Mouse (Mus musculus) MEL (cell line): Measurements from ENCODE around the gene Degs1. TPM values are rescaled to one million over a fixed set of nuclear protein-coding genes. Genes with fewer than 3 reads are reported as not detected.

Source experiments
- DNase-seq: peaks from one replicate; pipeline ENCODE4 v3.0.0; 2011; ENCODE audit warnings: low read depth, low spot score
- H3K27ac ChIP-seq: 2 replicates; pipeline ENCODE4 v1.5.1; 2012; ENCODE audit warnings: low read depth, mild to moderate bottlenecking, control low read depth, low read length, moderate library complexity; ENCODE audit not compliant: control insufficient read depth
- H3K27me3 ChIP-seq, 2 experiments: fragments of 150-350 bp in 1 of 2; sonication (generic) in 1 of 2; 2 replicates each; pipeline ENCODE4 v1.6.1; 2012; ENCODE audit warnings: low read length in 2 of 2, mild to moderate bottlenecking in 2 of 2, improper control_type of control experiment in 1 of 2, moderate library complexity in 1 of 2; ENCODE audit not compliant: insufficient read depth in 2 of 2, control insufficient read depth in 1 of 2
- H3K36me3 ChIP-seq, 2 experiments: 2 replicates each; pipeline ENCODE4 v1.6.1; 2012 to 2014; ENCODE audit warnings: low read length in 2 of 2, improper control_type of control experiment in 1 of 2, inconsistent platforms in 1 of 2, mild to moderate bottlenecking in 1 of 2; ENCODE audit not compliant: insufficient read depth in 2 of 2, control insufficient read depth in 1 of 2
- H3K4me1 ChIP-seq, 2 experiments: fragments of 150-350 bp in 1 of 2; sonication (generic) in 1 of 2; 2 replicates each; pipeline ENCODE4 v1.6.1; 2012; ENCODE audit warnings: low read length in 2 of 2, improper control_type of control experiment in 1 of 2, mild to moderate bottlenecking in 1 of 2; ENCODE audit not compliant: insufficient read depth in 2 of 2, control insufficient read depth in 1 of 2
- H3K4me3 ChIP-seq, 2 experiments: fragments of 150-350 bp in 1 of 2; sonication (generic) in 1 of 2; 2 replicates each; pipeline ENCODE4 v1.5.1; 2012; ENCODE audit warnings: low read depth in 2 of 2, low read length in 2 of 2, mild to moderate bottlenecking in 2 of 2, moderate library complexity in 2 of 2, control low read depth in 1 of 2, improper control_type of control experiment in 1 of 2; ENCODE audit not compliant: control insufficient read depth in 1 of 2, insufficient read depth in 1 of 2
- H3K79me2 ChIP-seq: 2 replicates; pipeline ENCODE4 v1.6.1; 2012; ENCODE audit warnings: mild to moderate bottlenecking, low read length, moderate library complexity; ENCODE audit not compliant: control insufficient read depth, poor library complexity, insufficient read depth
- H3K9ac ChIP-seq: 2 replicates; pipeline ENCODE4 v1.6.1; 2012; ENCODE audit warnings: low read depth, mild to moderate bottlenecking, control low read depth, low read length, moderate library complexity; ENCODE audit not compliant: control insufficient read depth, poor library complexity, severe bottlenecking
- H3K9me3 ChIP-seq: fragments of 150-350 bp; sonication (generic); replicated peaks from 2 replicates; pipeline ENCODE4 v1.6.1; 2012; ENCODE audit warnings: mild to moderate bottlenecking, low read length, improper control_type of control experiment, moderate library complexity; ENCODE audit not compliant: insufficient read depth
- BHLHE40 ChIP-seq: IDR thresholded peaks from 2 replicates; pipeline ENCODE4 v1.6.1; 2012; ENCODE audit warnings: low read depth, mild to moderate bottlenecking, inconsistent platforms, low read length, improper control_type of control experiment, borderline replicate concordance
- CHD1 ChIP-seq: IDR thresholded peaks from 2 replicates; pipeline ENCODE4 v1.6.1; 2012; ENCODE audit warnings: low read depth, mild to moderate bottlenecking, inconsistent platforms, low read length, improper control_type of control experiment
- ELF1 ChIP-seq: IDR thresholded peaks from 2 replicates; pipeline ENCODE4 v1.6.1; 2014; ENCODE audit warnings: low read depth, mild to moderate bottlenecking, inconsistent platforms, low read length, improper control_type of control experiment, moderate library complexity
- MAFK ChIP-seq: IDR thresholded peaks from 2 replicates; pipeline ENCODE4 v1.6.1; 2011; ENCODE audit warnings: low read depth, mild to moderate bottlenecking, low read length, improper control_type of control experiment, borderline replicate concordance
- MAZ ChIP-seq: IDR thresholded peaks from 2 replicates; pipeline ENCODE4 v1.6.1; 2012; ENCODE audit warnings: low read depth, mild to moderate bottlenecking, inconsistent platforms, low read length, improper control_type of control experiment
- MEF2A ChIP-seq: IDR thresholded peaks from 2 replicates; pipeline ENCODE4 v1.6.1; 2014; ENCODE audit warnings: low read depth, mild to moderate bottlenecking, inconsistent platforms, low read length, improper control_type of control experiment; ENCODE audit not compliant: poor library complexity, insufficient replicate concordance, severe bottlenecking; ENCODE audit errors: extremely low read depth
- NRF1 ChIP-seq: IDR thresholded peaks from 2 replicates; pipeline ENCODE4 v1.6.1; 2014; ENCODE audit warnings: low read depth, mild to moderate bottlenecking, inconsistent platforms, low read length, improper control_type of control experiment, moderate library complexity; ENCODE audit not compliant: poor library complexity, insufficient read depth, severe bottlenecking
- RAD21 ChIP-seq: IDR thresholded peaks from 2 replicates; pipeline ENCODE4 v1.6.1; 2011; ENCODE audit warnings: mild to moderate bottlenecking, low read depth, low read length, improper control_type of control experiment
- SIN3A ChIP-seq: IDR thresholded peaks from 2 replicates; pipeline ENCODE4 v1.6.1; 2012; ENCODE audit warnings: low read length, improper control_type of control experiment, inconsistent platforms
- SMC3 ChIP-seq: IDR thresholded peaks from 2 replicates; pipeline ENCODE4 v1.6.1; 2011; ENCODE audit warnings: low read depth, low read length, improper control_type of control experiment
- TAL1 ChIP-seq: IDR thresholded peaks from 2 replicates; pipeline ENCODE4 v1.6.1; 2012; ENCODE audit warnings: mild to moderate bottlenecking, inconsistent platforms, low read length, moderate library complexity, mixed read lengths
- TBP ChIP-seq: IDR thresholded peaks from 2 replicates; pipeline ENCODE4 v1.8.0; 2011; ENCODE audit warnings: low read depth, low read length, improper control_type of control experiment
- USF2 ChIP-seq, 2 experiments: IDR thresholded peaks; 2 replicates each; pipeline ENCODE4 v1.6.1; 2011 to 2012; ENCODE audit warnings: improper control_type of control experiment in 2 of 2, low read length in 2 of 2, borderline replicate concordance in 1 of 2, inconsistent platforms in 1 of 2, low read depth in 1 of 2, mild to moderate bottlenecking in 1 of 2; ENCODE audit not compliant: insufficient read depth in 1 of 2
- polyA plus RNA-seq, 2 experiments: library from polyadenylated mRNA; stranded (reverse) in 1 of 2; unstranded in 1 of 2; fragments of >175 nt in 1 of 2; fragments of >200 nt in 1 of 2; gene quantifications; 2 replicates each; pipeline versions ENCODE4 v1.2.1 to v1.2.4; 2012; ENCODE audit warnings: low replicate concordance in 2 of 2, low read depth in 1 of 2; ENCODE audit not compliant: insufficient read length in 2 of 2, insufficient read depth in 1 of 2, missing spikeins in 1 of 2
- total RNA-seq: library from RNA; depleted of rRNA; stranded (reverse); fragments of 300-350 nt; gene quantifications from 2 replicates; pipeline ENCODE4 v1.2.3, GENCODE M21; 2012

The Degs1 gene
- total and polyA plus RNA-seq, 3 experiments: 46.3 to 54.3 TPM; not detected in 1

GRCm38 (mm10) chr1:182302176-182302870 lies 19.7 kb upstream of the Degs1 start:
- DNase-seq: no peak
- Histone ChIP-seq H3K79me2 (no peaks in the 10 kb centered on the region), H3K9me3 (no peaks in the 10 kb centered on the region), H3K27ac (no peak overlapping the region), H3K36me3 (no peaks in the 10 kb centered on the region), H3K4me1 (no peaks in the 10 kb centered on the region), H3K9ac (no peak overlapping the region), H3K4me3 (no peak overlapping the region), H3K27me3 (peaks cover 0 to 3% of the 10 kb centered on the region in 2 experiments; a peak in 2 of 4 replicates)
- TF ChIP-seq NRF1 (no peak), MAZ (no peak), ELF1 (no peak), CHD1 (no peak)

- Histone ChIP-seq H3K9me3 (no peaks in the 10 kb centered on the region), H3K4me3 (no peak overlapping the region), H3K36me3 (no peaks in the 10 kb centered on the region), H3K79me2 (no peaks in the 10 kb centered on the region), H3K27me3 (peaks cover 0 to 3% of the 10 kb centered on the region in 2 experiments; a peak in 2 of 4 replicates), H3K4me1 (no peaks in the 10 kb centered on the region), H3K9ac (no peak overlapping the region), H3K27ac (no peak overlapping the region)
- TF ChIP-seq RAD21: no peak
- no peak for TF ChIP-seq MAZ
- no peak for TF ChIP-seq MEF2A
- no peak for TF ChIP-seq SIN3A
- TF ChIP-seq TBP: no peak
- TF ChIP-seq TAL1: no peak
- no peak for TF ChIP-seq BHLHE40
- no peak for TF ChIP-seq SMC3
- no peak for TF ChIP-seq USF2 (IDR thresholded peaks at IDR 0.05; ENCODE audit: borderline replicate concordance in 1 of 2, insufficient read depth in 1 of 2, low read depth in 1 of 2, low read length in 2 of 2)
- DNase-seq: no peak
These were observed 15.2 kb upstream of the Degs1 start for GRCm38 (mm10) chr1:182297821-182298220.

- Histone ChIP-seq H3K27me3 (peaks cover 0 to 3% of the 10 kb centered on the region in 2 experiments; a peak in 2 of 4 replicates), H3K9me3 (no peaks in the 10 kb centered on the region), H3K36me3 (no peaks in the 10 kb centered on the region), H3K27ac (no peak overlapping the region), H3K79me2 (no peaks in the 10 kb centered on the region), H3K4me3 (no peak overlapping the region), H3K9ac (no peak overlapping the region), H3K4me1 (no peaks in the 10 kb centered on the region)
- no peak for DNase-seq
- TF ChIP-seq MAFK: no peak
These were observed 14.6 kb upstream of the Degs1 start for GRCm38 (mm10) chr1:182297246-182297645.
